Mouse (Mus musculus): ENCODE results near the gene Coa3.

Gene Coa3

DNA sequence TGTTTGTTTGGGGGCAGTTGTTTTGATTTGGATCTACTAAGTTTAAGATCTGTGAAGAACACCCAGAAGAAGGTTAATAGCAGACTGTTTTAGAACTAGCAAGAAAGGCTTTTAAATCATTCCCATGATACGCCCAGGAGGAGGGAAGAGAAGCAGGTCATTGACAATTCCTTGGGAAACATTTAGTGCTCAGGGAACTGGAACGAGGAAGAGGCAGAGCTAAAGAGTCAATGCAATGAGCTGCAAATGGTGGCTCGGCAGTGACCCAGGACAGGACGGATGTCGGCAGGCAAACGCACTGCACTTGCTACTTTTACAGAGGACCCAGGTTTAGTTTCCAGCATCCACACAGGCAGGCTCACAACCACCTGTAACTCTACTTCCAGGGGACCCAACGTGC is 1.9 kb upstream of the Coa3 start:
- DNase-seq (ENCODE audit: low spot score) = no peak

DNA sequence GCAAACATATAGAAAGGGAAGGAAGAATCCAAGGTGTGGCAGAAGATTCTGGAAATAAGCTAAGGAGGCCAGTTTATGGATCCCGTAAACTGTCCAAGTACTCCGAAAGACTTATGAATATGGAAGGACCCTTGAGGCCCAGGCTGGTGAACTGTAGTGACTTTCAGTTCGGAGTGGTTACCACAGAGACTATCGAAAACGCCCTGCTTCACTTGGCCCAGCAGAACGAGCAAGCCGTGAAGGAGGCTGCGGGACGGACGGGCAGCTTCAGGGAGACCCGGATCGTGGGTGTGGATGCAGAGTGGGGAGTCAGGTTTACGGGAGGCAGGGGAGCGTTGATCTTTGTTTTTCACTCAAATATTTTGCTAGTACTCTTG is 267 bp upstream of the Coa3 start:
- no peak for DNase-seq (ENCODE audit: low spot score)

DNA sequence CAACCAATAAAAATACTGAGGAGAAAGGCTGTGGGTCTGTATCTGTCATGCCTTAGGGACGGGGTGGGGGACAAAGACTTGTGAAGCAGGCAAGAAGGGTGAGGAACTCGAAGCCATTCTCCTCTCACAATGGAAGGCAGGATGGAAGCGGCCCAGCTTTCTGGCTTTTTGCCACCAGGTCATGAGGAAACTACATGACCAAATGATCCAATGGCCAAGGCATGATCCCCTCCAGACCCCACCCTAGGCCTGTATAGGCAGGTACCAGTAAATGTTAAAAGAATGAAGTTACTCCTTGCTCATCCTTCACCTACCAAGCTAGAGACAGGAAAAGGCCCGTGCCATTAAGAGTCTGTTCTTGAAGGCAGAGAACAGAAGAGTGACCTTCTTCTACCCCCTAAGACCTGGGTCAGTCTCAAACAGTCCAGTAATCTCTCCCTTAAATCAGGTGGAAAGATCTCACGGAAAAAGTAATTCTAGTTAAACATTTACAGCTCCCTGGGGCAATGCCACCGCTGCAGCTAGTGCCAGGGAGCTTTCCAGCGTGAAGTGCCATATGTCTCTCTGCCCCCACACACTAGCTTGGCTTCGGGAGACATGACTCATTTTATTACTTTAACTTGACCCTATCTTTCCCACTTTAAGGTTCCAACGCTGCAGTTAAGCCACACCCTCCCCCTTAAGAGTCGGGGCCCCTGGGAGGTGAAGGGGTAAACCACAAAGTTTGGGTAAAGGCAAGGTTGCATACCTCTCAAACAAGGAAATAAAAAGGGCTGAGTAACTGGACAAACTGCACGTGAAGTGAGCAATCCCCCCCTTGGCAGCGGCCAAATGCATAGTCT is 1.3 kb downstream of the Coa3 start:
- no peak for DNase-seq (ENCODE audit: low spot score)

DNA sequence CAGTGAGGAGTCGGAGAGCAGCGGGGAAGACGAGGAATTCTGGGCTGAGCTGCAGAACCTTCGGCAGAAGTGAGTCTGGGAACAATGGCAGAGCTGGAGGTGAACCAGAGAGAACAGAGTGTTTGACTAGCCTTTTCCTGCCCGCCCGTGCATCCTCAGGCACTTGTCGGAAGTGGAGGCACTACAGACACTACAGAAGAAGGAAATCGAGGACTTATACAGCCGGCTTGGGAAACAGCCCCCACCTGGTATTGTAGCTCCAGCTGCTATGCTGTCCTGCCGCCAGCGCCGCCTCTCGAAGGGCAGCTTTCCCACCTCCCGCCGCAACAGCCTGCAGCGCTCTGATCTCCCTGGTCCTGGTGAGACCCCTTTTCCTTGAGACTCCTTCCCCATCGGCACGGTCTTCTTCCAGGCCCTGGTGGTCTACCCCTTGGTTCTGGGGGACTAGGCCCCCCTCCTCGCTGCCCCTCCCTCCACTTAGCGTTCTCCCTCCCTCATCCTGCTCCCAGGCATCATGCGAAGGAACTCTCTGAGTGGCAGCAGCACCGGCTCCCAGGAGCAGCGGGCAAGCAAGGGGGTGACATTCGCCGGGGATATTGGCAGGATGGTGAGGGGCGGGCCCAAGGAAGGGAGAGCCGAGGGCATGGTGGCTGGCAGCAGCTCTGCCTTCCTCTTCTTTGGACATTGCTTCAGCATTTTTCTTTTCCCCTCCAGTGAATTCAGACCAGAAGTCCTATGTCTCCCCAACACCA is 2.4 kb downstream of the Coa3 start:
- no peak for DNase-seq (ENCODE audit: low spot score)

DNA sequence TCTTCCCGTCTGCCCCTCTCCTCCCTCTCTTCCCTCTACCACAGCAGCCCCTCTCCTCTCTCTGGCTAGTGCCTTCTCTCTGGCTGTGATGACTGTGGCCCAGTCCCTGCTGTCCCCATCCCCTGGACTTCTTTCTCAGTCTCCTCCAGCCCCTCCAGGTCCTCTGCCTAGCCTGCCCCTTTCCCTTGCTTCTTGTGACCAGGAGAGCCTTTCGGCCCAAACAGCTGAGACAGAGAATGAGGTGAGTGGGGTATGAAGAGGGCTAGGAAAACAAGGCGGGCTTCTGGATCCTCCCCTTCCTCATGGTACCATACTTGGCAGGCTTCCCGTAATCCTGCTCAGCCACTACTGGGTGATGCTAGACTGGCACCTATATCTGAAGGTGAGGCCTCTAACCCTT is 3.6 kb downstream of the Coa3 start:
- no peak for DNase-seq (ENCODE audit: low spot score)

DNA sequence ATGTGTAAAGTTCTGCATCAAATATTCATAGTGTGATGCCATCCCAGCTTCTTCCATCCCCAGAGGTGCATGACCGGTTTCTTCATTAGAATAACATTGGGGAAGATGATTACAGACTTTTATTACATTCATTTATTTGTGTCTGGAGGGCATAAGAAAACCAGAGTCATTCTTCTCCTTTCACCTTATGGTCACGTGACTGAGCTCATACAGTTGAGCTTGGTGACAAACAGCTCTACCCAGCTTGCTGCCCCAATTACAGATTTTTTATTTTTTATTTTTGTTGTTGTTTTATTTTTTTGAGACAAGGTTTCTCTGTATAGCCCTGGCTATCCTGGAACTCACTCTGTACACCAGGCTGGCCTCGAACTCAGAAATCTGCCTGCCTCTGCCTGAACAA is 6.5 kb downstream of the Coa3 start:
- DNase-seq (ENCODE audit: low spot score) = no peak

DNA sequence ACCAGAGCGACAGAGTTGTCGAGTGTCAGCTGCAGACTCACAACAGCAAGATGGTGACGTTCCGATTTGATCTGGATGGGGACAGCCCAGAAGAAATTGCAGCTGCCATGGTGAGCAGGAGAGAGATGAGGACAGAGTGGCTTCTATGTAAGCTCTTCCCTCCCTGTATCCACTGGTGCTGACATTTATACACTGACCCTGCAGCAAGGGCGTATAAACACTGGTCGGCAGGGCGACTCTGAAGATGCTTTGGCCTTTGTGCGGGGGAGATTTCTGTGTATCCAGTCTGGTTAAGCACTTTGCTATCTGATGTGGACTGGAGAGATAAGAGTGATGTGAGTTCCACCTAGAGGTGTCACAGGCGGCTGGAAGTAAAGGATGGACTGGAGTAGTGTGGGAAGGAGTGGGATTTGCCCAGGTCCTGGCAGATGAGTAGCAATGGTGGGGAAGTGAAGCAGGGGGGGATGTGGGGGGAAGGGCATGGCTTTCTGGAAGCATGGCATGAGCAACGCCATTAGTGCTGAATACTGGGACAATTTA is 9.3 kb downstream of the Coa3 start:
- DNase-seq (ENCODE audit: low spot score) = no peak

DNA sequence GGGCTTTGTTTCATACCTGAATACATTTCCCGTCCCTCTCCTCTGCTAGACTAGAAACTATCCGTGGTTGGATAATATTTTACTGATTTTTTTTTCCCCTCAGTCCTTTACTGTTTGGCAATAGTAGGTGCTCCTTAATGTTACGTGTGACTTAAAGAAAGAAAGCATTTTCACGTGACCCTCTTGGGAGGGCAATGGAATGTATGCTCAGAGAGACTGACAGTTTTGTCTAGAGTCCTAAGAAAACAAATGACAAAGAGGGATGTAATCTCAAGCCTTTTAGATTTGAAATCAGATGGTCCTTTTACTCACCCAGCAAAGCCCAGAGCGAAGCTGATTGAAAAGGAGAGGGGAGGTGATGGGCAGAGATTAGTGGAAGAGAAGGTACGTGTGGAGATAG is 13.0 kb downstream of the Coa3 start:
- DNase-seq (ENCODE audit: low spot score) = no peak

DNA sequence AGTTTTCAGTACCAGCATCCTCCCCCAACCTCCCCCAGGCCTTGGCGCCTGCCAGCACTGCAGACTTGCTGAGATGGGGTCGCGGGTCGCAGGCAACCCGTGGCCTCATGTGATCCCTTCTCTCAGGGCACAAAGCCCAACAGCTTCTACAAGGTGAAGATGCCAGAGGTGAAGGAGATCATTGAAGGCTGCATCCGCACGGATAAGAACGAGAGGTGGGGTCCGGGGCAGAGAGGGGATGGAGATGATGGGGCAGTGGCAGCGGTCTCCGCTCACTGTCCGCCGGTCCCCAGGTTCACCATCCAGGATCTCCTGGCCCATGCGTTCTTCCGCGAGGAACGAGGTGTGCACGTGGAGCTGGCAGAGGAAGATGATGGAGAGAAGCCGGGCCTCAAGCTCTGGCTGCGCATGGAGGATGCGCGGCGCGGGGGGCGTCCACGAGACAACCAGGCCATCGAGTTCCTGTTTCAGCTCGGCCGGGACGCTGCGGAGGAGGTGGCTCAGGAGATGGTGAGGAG is 13.9 kb downstream of the Coa3 start:
- no peak for DNase-seq (ENCODE audit: low spot score)

DNA sequence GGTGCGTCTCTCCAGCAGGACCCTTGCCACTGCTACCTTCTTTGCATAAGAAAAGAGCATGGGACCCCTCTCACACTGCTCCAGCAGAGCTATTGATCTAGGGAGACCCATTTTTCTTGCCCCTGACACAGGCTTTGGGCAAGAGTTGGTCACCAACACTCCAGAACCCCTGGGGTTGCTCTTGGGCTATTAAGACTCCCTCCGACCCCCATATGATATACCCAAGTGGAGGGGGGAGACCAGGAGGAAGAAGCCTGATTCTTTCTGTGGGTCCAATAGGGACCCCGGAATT is 15.0 kb downstream of the Coa3 start:
- no peak for DNase-seq (ENCODE audit: low spot score)

DNA sequence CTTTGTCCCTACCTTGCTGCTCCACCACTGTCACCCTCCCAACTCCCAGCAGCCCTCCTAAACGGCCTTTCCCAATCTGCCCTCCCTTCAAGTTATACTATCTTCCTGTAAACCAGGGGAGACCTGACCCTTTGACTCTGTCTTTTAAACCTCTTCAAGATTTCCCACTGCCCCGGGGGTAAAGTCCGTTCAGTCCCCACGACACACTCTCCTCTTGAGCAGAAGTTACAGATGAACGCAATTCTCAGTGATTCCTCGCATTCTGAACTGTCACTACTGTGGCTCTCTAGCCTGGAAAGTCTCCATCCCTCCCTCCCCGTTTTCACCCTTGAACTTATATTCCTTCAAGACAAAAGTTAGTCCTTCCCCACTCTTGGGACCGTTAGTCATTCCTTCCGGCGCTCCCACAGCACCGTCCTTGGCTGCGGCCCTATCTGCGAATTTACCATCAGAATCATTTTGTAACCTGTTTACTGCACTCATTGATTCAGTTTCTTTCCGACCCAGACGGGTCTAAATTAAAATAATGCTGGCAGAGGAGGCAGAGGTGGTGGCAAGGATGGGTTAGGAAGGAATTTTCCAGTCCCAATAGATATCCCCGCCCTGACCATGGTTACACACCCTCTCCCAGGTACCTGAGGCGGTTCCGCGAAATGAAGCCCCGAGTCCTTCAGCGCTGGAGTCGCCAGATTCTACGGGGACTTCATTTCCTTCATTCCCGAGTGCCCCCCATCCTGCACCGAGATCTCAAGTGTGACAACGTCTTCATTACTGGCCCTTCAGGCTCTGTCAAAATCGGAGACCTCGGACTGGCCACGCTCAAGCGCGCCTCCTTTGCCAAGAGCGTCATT is 15.6 kb downstream of the Coa3 start:
- DNase-seq (ENCODE audit: low spot score) = no peak

DNA sequence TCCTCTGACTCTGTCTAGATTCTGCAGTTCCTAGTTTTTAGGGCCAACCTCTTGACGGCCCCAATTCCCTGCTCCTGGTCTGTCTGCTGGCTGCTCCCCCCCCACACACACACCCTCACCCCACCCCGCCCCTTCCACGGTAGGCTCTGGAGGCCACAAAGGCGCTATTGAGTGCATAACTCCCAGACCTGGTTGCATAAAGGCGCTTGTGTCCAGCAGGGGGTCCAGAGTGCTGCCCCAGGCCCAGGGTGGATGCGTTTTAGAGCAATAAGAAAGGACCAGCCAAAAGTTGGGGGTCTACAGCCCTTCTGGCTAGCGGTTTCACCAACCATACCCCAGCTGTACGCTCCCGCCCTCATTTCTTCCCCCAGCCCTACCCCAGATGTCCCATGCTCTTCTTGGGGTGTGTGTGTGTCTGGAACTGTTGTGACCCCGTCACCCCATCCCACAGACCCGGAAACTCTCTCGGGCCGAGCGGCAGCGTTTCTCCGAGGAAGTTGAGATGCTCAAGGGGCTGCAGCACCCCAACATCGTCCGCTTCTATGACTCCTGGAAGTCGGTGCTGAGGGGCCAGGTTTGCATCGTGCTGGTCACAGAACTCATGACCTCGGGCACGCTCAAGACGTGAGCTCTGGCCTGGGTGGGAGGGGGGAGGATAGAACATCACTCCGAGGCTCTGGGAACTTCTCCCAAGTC is 16.5 kb downstream of the Coa3 start:
- no peak for DNase-seq (ENCODE audit: low spot score)

DNA sequence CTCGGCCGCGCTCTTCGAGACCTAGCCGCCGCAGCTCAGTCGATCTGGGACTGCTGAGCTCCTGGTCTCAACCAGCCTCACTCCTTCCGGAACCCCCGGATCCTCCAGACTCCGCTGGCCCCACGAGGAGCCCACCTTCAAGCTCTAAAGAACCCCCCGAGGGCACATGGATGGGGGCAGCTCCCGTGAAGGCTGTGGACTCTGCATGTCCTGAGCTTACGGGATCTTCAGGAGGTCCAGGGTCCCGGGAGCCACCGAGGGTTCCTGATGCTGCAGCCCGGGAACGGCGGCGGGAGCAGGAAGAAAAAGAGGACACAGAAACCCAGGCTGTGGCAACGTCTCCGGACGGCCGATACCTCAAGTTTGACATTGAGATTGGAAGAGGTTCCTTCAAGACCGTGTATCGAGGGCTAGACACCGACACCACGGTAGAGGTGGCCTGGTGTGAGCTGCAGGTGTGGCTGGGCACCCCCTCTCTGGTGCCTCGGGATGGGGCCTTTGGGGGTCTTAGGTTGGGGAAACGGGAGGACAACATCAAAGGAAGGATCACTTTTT is 18.0 kb downstream of the Coa3 start:
- no peak for DNase-seq (ENCODE audit: low spot score)

DNA sequence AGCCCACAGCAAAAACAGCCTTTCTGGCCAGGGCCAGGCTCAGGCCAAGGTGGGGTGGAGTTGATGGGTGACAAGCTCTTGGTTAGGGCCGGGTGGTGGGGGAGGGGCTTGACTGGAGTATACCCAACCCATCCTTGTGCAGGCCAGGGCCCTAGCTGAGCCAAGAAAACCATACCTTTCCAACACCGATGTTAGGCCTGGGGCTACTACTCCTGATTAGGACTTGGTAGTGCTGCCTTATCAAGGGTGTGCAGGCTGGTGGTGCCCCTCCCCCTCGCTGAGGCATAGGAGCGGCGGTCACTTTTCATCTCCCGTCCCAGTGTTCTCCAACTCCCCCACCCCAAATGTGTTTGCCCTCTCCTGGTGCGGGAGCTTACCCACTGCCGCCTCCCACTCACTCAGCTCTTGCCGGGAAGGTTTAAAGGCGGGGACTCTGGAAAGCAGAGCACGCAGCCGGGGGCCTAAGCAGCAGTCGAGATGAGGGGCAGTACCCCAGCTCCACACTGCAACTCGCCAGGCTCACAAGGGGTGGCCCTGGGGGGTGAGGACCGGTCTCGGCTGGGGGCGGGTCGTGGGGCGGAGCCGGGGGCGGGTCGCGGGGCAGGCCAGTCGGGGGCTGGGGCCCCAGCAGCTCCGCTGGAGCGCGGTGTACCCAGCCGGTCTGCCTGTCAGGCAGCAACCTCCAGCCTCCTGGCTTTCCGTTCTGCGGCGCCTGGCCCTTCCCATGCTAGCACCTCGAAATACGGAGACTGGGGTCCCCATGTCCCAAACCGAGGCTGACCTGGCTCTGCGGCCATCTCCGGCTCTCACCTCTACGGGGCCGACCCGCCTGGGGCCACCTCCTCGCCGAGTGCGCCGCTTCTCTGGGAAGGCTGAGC is 18.7 kb downstream of the Coa3 start, which contains the start of gene Wnk4:
TSS of gene Wnk4 (plus strand) at position 620 of the 878 bp plus-strand sequence.
- no peak for DNase-seq (ENCODE audit: low spot score)

DNA sequence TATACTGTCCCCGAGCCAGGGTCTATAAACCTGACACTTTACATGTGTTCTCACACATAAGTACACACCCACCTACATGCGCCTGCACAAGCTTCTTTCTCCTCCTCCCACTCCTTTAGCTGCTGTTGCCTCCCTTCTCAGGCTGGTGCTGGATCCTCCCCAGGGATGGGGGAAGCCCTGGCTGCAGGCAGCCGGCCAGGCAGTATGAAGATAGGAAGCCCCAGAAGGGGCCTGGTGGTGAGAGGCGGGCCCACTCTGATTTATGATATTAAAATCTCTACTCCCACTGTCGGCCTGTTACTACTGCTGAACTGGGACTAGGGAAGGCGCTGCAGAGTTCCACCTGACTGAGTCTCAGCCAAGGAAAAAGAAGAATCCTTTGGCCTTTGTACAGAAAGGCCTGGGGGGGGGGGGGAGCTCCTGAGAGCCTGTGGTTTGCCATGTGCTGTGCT is 19.6 kb downstream of the Coa3 start:
- DNase-seq (ENCODE audit: low spot score) = no peak

DNA sequence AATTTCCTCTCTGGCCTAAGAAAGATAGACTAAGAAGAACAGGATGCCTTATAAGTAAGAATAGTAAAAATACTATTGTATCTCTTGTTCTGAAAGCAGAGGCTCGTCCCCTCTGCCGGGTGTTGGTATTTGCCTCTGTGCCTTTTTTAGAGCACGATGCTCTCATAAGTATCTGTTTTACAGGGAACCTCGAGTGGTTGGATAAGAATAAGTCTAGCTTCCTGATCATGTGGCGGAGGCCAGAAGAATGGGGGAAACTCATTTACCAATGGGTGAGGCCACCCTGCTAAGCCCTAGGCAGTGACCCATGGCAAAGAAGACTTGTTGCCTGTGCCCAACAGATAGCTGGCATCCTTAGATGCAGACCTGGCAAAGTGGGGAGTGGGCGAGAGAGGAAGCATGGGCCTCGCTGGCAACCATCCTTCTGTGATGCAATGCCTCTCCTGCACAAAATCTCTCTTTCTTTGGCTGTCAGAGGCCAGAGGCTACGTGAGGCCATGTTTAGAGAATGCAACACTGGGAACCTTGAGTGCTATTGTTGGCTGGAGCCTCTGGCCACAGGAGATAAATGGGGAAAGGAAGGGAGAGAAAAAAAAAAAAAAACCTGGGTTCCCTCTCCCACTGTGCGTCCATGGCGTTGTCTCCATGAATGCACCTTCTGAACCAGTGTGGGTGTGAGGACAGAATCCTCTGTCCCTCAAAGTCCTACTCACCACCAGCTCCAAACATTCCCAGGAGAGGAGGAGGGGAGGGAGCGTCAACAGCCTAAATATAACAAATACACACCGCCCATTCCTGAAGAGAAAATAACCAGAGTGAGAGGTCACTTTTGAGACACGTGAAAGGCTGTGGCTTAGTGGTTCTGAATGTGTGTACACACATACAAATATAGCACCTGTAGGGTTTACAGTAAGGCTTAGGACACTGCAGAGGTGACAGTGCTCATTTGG is 22.8 kb downstream of the Coa3 start:
- DNase-seq (ENCODE audit: low spot score) = no peak

DNA sequence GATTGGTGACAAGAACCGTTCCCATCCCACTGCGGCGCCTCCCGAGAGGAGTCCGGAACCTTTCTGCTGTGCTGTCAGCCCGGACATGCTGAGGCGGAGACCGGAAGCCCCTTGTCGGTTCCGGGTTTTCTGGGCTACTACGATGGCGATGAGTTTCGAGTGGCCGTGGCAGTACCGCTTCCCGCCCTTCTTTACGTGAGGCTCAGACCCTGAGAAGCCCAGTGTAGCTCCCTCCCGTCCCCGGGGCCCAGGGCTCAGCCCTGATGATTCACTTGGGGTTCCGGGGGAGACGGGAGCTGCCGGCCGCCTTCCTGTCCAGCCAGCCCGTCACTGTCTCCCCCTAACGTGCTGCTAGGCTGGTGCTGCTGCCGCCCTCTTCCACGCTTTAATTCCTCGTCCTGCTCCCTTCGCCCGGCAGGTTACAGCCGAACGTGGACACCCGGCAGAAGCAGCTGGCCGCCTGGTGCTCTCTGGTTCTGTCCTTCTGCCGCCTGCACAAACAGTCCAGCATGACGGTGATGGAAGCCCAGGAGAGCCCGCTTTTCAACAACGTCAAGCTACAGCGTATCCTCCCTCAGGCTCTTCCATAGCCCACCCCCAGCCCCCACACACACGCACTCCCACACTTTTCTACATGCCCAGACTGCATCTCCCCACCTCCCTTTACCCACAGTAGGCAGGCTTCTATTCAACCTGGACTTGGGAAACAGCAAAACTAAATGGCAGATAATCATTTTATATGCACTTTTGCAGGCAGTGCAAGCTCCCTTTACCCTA is 25.1 kb downstream of the Coa3 start, which contains the start of gene Vps25:
TSS of gene Vps25 (plus strand) at position 95 of the 777 bp plus-strand sequence.
- no peak for DNase-seq (ENCODE audit: low spot score)

DNA sequence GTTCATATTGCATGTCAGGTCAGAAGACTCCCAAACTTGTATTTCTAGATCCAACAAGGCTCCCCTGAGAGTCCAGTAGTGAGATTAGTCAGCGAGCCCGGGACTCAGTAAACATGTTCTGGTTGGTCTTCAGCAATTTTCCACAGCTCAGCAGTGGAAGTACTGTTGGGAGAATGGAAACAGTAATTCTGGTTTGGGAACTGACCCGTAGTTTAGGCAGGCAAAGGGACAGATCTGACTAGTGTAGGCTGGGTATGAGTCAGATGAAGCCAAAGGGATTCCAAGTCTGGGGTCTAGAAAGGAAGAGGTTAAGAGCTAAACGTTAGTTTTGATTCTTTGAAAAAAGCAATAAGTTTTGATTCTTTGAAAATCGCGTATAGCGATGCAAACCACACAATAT is 26.0 kb downstream of the Coa3 start:
- no peak for DNase-seq (ENCODE audit: low spot score)

Measured in urinary bladder, postnatal 10 days (tissue).